Mouse (Mus musculus): Measurements from ENCODE around the gene Zp3r. TPM values are rescaled to one million over a fixed set of nuclear protein-coding genes. Genes with fewer than 3 reads are reported as not detected.
A peak's percentile ranks its signal among the peaks of the same experiment; 100 is the strongest.
"Not testable (repeated sequence)": the region's sequence is repeated elsewhere in the genome, so short reads cannot be mapped to it uniquely, and the experiment has no call there.

Zp3r gene
- not detected in 2 replicates for polyA plus RNA-seq (2015; fragmentation: Nextera tagmentation; extraction: Ambion mirVana)

DNA sequence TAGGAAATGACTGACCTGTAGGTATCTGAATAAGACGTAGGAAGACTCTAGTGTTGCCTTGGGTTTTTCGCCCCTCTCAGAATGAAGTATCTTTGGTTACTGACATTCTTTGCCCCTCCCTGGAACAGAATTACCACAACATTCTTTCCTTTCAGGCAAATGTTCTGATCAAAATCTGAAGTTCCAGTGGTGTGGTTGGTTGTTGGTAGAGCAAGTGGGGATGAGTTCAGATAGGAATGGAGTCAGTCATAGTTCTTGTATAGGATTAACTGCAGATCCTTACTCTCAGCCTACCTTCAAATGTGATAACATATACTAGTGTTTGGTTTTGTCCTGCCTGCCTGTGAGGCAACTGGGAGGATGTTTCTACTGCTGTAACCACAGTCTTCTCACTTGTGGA lies at the start of gene Zp3r:
Zp3r (minus strand) TSS at position 101 of the 400 bp plus-strand sequence.
- Histone ChIP-seq H3K27ac (ENCODE audit: low read length) (no peak within 1 kb of the TSS), H3K4me2 (ENCODE audit: low read length) (no peak within 1 kb of the TSS), H3K9ac (replicated peaks; ENCODE audit: low read depth, low read length) (no peak within 1 kb of the TSS), H3K36me3 (ENCODE audit: control insufficient read depth, insufficient read depth) (no peaks in the 10 kb centered on the region), H3K4me3 (replicated peaks; ENCODE audit: low read length) (no peak within 1 kb of the TSS), H3K9me3 (ENCODE audit: control insufficient read depth, low read length) (no peaks in the 10 kb centered on the region), H3K4me1 (replicated peaks; ENCODE audit: control insufficient read depth, insufficient read depth, low read length) (no peaks in the 10 kb centered on the region), H3K27me3 (replicated peaks; ENCODE audit: control insufficient read depth, insufficient read depth, low read length) (no peaks in the 10 kb centered on the region)
- no peak for ATAC-seq
- 99% methylated on average over 2 of the region's 2 CpGs for WGBS

DNA sequence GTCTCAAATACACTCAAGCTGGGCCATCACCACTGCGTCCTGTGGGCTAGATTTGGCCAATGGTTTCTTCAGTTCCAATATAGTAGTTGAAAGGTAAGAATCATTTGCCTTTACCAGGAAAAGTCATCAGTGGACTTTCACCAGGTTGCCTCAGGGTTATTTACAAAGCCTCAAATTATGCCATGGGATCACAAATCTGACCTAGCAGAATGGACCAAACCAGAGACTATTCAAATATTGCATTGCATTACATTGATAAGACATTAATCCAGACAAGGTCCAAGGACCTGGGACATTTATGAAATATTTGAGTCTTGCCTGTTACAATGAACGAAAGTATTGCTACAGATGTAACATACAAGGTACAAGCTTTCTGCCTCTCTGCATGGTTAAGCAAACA lies 49.1 kb upstream of the Zp3r start:
- Histone ChIP-seq H3K27me3 (replicated peaks; ENCODE audit: control insufficient read depth, insufficient read depth, low read length) (no peaks in the 10 kb centered on the region), H3K4me1 (replicated peaks; ENCODE audit: control insufficient read depth, insufficient read depth, low read length) (no peaks in the 10 kb centered on the region), H3K27ac (ENCODE audit: low read length) (no peak overlapping the region), H3K9ac (replicated peaks; ENCODE audit: low read depth, low read length) (no peak overlapping the region), H3K4me3 (replicated peaks; ENCODE audit: low read length) (no peak overlapping the region), H3K36me3 (ENCODE audit: control insufficient read depth, insufficient read depth) (no peaks in the 10 kb centered on the region), H3K9me3 (ENCODE audit: control insufficient read depth, low read length) (no peaks in the 10 kb centered on the region), H3K4me2 (ENCODE audit: low read length) (no peak overlapping the region)
- no peak for ATAC-seq
- 86% methylated on average over 2 of the region's 2 CpGs for WGBS

DNA sequence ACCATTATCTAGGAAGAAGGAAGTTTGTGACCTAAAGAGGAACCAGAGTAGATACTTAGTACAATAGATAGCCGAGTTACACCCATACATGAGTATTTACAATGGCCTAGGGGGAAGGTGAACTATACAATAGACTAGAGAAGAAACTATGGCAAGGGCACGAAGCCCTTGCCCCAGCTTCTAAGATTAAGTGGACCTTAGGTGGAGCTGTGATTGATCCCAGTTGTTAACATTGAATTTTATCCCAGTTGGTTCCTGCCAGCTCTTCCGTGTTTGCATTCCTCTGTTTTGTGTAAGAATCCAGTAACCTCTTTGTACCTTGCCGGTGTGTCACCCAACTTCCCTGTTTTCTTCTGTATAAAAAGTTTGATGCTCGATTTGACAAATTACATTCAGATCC lies 34.2 kb upstream of the Zp3r start:
- H3K27ac ChIP-seq (ENCODE audit: low read length); ATAC-seq; H3K9me3 ChIP-seq (ENCODE audit: control insufficient read depth, low read length); H3K36me3 ChIP-seq (ENCODE audit: control insufficient read depth, insufficient read depth); H3K27me3 ChIP-seq (replicated peaks; ENCODE audit: control insufficient read depth, insufficient read depth, low read length); H3K4me2 ChIP-seq (ENCODE audit: low read length); H3K4me3 ChIP-seq (replicated peaks; ENCODE audit: low read length); H3K4me1 ChIP-seq (replicated peaks; ENCODE audit: control insufficient read depth, insufficient read depth, low read length); H3K9ac ChIP-seq (replicated peaks; ENCODE audit: low read depth, low read length): not testable (repeated sequence)
- 93% methylated on average over 5 of the region's 5 CpGs for WGBS

DNA sequence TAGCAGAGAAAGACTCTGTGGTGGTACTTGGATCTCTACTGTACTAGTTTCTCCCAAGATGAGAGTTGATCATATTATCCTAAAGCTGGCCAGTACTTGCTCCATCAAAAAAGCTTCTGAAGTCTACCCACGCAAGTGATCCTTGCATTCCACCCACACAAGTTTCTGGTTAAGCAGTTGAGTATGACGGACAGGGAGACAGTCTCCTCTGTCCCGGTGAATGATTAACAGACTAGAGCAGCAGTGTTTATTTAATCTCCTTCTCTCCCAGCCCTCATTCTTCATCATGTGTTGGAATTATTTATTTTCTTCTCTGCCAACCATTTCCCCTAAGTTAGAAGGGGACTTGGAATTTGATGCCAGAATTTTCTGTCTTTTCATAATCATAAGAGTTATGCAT lies 32.0 kb upstream of the Zp3r start, which contains the start of gene C4bp:
C4bp (minus strand) TSS at position 179 of the 400 bp plus-strand sequence.
- Histone ChIP-seq H3K4me3 (replicated peaks; ENCODE audit: low read length) (no peak within 1 kb of the TSS), H3K27ac (ENCODE audit: low read length) (no peak within 1 kb of the TSS), H3K9me3 (ENCODE audit: control insufficient read depth, low read length) (no peaks in the 10 kb centered on the region), H3K9ac (replicated peaks; ENCODE audit: low read depth, low read length) (no peak within 1 kb of the TSS), H3K4me2 (ENCODE audit: low read length) (no peak within 1 kb of the TSS), H3K27me3 (replicated peaks; ENCODE audit: control insufficient read depth, insufficient read depth, low read length) (no peaks in the 10 kb centered on the region), H3K36me3 (ENCODE audit: control insufficient read depth, insufficient read depth) (no peaks in the 10 kb centered on the region), H3K4me1 (replicated peaks; ENCODE audit: control insufficient read depth, insufficient read depth, low read length) (no peaks in the 10 kb centered on the region)
- WGBS: 91% methylated on average over 3 of the region's 3 CpGs
- no peak for ATAC-seq

DNA sequence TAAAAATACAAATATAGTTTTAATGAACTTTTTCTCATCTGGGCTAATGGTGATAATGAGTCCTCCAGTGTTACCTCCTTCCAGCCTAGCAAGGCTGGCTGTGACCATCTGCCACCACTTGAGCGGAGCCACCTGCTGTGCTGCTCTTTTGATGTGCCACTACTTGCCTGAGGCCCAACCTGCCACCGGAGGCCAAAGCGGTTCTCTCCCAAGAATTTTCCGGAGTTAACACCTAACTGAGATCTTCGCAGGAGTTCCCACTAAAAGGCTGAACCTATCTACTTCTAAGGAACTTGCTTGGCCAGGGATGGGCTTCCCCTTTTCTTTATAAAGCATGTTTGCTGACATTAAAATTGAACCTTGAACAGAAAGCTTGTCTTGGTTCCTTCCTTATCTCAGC lies 30.2 kb upstream of the Zp3r start:
- not testable (repeated sequence) for H3K27me3 ChIP-seq (replicated peaks; ENCODE audit: control insufficient read depth, insufficient read depth, low read length)
- WGBS: 55% methylated on average over 5 of the region's 5 CpGs

GRCm38 (mm10) chr1:130644103-130644502 lies 14.7 kb upstream of the Zp3r start:
- Histone ChIP-seq H3K27me3 (replicated peaks; ENCODE audit: control insufficient read depth, insufficient read depth, low read length) (no peaks in the 10 kb centered on the region), H3K36me3 (ENCODE audit: control insufficient read depth, insufficient read depth) (no peaks in the 10 kb centered on the region), H3K4me3 (replicated peaks; ENCODE audit: low read length) (no peak overlapping the region), H3K9ac (replicated peaks; ENCODE audit: low read depth, low read length) (no peak overlapping the region), H3K9me3 (ENCODE audit: control insufficient read depth, low read length) (no peaks in the 10 kb centered on the region), H3K4me2 (ENCODE audit: low read length) (no peak overlapping the region), H3K4me1 (replicated peaks; ENCODE audit: control insufficient read depth, insufficient read depth, low read length) (no peaks in the 10 kb centered on the region), H3K27ac (ENCODE audit: low read length) (no peak overlapping the region)
- ATAC-seq: peak; percentile 43; the same call in 1 of the 2 replicates
- WGBS: 31% methylated on average over 4 of the region's 4 CpGs

More for the DNA sequence above, 30.2 kb upstream of the Zp3r start:
- ATAC-seq; H3K9ac ChIP-seq (replicated peaks; ENCODE audit: low read depth, low read length); H3K4me1 ChIP-seq (replicated peaks; ENCODE audit: control insufficient read depth, insufficient read depth, low read length); H3K4me2 ChIP-seq (ENCODE audit: low read length); H3K27ac ChIP-seq (ENCODE audit: low read length); H3K36me3 ChIP-seq (ENCODE audit: control insufficient read depth, insufficient read depth); H3K9me3 ChIP-seq (ENCODE audit: control insufficient read depth, low read length); H3K4me3 ChIP-seq (replicated peaks; ENCODE audit: low read length): not testable (repeated sequence)

DNA sequence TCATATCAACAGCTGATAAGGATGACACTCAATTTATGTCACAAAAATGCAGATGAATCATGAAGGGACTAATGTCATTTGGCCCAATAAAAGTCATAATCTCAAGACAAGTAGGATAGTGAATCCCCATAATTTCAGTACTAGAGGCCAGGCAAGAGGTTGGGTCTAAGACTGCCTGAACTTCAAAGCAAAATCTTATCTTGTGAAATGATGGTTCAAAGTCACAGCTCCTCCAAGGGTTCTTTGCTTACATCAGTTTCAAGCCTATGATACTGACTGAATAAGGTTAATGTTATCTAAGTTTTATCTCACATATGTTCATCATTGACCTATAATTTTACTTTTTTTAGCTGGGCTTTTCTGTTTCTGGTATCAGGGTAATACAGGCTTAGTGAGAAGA lies 11.5 kb upstream of the Zp3r start:
- H3K4me1 ChIP-seq (replicated peaks; ENCODE audit: control insufficient read depth, insufficient read depth, low read length): no peaks in the 10 kb centered on the region
- no peak overlapping the region for H3K9ac ChIP-seq (replicated peaks; ENCODE audit: low read depth, low read length)
- no peak for ATAC-seq
- no peaks in the 10 kb centered on the region for H3K9me3 ChIP-seq (ENCODE audit: control insufficient read depth, low read length)
- H3K27me3 ChIP-seq (replicated peaks; ENCODE audit: control insufficient read depth, insufficient read depth, low read length): no peaks in the 10 kb centered on the region
- no peak overlapping the region for H3K4me2 ChIP-seq (ENCODE audit: low read length)
- no peak overlapping the region for H3K27ac ChIP-seq (ENCODE audit: low read length)
- no peaks in the 10 kb centered on the region for H3K36me3 ChIP-seq (ENCODE audit: control insufficient read depth, insufficient read depth)
- H3K4me3 ChIP-seq (replicated peaks; ENCODE audit: low read length): no peak overlapping the region

GRCm38 (mm10) chr1:130633761-130634410 lies 4.5 kb upstream of the Zp3r start:
- peak; percentile 59 for ATAC-seq
- H3K9me3 ChIP-seq (ENCODE audit: control insufficient read depth, low read length): no peaks in the 10 kb centered on the region
- no peaks in the 10 kb centered on the region for H3K4me1 ChIP-seq (replicated peaks; ENCODE audit: control insufficient read depth, insufficient read depth, low read length)
- no peak overlapping the region for H3K4me2 ChIP-seq (ENCODE audit: low read length)
- WGBS: 32% methylated on average over 16 of the region's 16 CpGs
- H3K27me3 ChIP-seq (replicated peaks; ENCODE audit: control insufficient read depth, insufficient read depth, low read length): no peaks in the 10 kb centered on the region
- H3K36me3 ChIP-seq (ENCODE audit: control insufficient read depth, insufficient read depth): no peaks in the 10 kb centered on the region
- H3K9ac ChIP-seq (replicated peaks; ENCODE audit: low read depth, low read length): no peak overlapping the region
- no peak overlapping the region for H3K27ac ChIP-seq (ENCODE audit: low read length)
- H3K4me3 ChIP-seq (replicated peaks; ENCODE audit: low read length): no peak overlapping the region

DNA sequence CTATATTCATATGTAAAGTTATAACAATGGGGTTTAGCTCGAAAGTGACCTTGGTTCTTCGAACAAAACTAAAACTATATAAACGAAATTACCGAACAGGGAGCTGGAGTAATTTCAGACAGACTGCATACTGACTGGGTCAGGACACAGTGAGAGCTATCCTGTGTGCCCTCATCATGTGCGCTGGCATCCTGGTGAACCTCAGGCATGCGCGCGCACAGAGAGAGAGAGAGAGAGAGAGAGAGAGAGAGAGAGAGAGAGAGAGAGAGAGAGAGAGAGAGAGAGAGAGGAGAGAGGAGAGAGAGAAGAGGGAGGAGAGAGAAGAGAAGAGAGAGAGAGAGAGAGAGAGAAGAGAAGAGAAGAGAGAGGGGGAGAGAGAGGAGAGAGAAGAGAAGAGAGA lies 3.9 kb upstream of the Zp3r start:
- H3K36me3 ChIP-seq (ENCODE audit: control insufficient read depth, insufficient read depth): no peaks in the 10 kb centered on the region
- no peaks in the 10 kb centered on the region for H3K4me1 ChIP-seq (replicated peaks; ENCODE audit: control insufficient read depth, insufficient read depth, low read length)
- H3K9me3 ChIP-seq (ENCODE audit: control insufficient read depth, low read length): no peaks in the 10 kb centered on the region
- WGBS: 90% methylated on average over 8 of the region's 8 CpGs
- H3K4me3 ChIP-seq (replicated peaks; ENCODE audit: low read length): no peak overlapping the region
- no peak overlapping the region for H3K27ac ChIP-seq (ENCODE audit: low read length)
- H3K27me3 ChIP-seq (replicated peaks; ENCODE audit: control insufficient read depth, insufficient read depth, low read length): no peaks in the 10 kb centered on the region
- ATAC-seq: no peak
- H3K9ac ChIP-seq (replicated peaks; ENCODE audit: low read depth, low read length): no peak overlapping the region
- H3K4me2 ChIP-seq (ENCODE audit: low read length): no peak overlapping the region

- H3K36me3 ChIP-seq (ENCODE audit: control insufficient read depth, insufficient read depth): no peaks in the 10 kb centered on the region
- H3K4me1 ChIP-seq (replicated peaks; ENCODE audit: control insufficient read depth, insufficient read depth, low read length): no peaks in the 10 kb centered on the region
- no peaks in the 10 kb centered on the region for H3K9me3 ChIP-seq (ENCODE audit: control insufficient read depth, low read length)
- no peak overlapping the region for H3K4me2 ChIP-seq (ENCODE audit: low read length)
- H3K27me3 ChIP-seq (replicated peaks; ENCODE audit: control insufficient read depth, insufficient read depth, low read length): no peaks in the 10 kb centered on the region
- ATAC-seq: no peak
- no peak overlapping the region for H3K4me3 ChIP-seq (replicated peaks; ENCODE audit: low read length)
- H3K9ac ChIP-seq (replicated peaks; ENCODE audit: low read depth, low read length): no peak overlapping the region
- no peak overlapping the region for H3K27ac ChIP-seq (ENCODE audit: low read length)
- 90% methylated on average over 2 of the region's 2 CpGs for WGBS
Observed at GRCm38 (mm10) chr1:130596291-130596690, 33.1 kb downstream of the Zp3r start.
